Mouse (Mus musculus) liver, adult 2 months (tissue): ENCODE data around the gene Cmas. TPM values are rescaled to one million over a fixed set of nuclear protein-coding genes. Genes with fewer than 3 reads are reported as not detected.

Source experiments
- DNase-seq: peaks from one replicate; pipeline ENCODE4 v3.0.0-alpha.2; 2011; ENCODE audit warnings: low read depth, low spot score; ENCODE audit errors: extremely low read depth
- H3K27ac ChIP-seq: fragments of 200-500 bp; replicated peaks from 2 replicates; pipeline ENCODE4 v1.5.1; 2012; ENCODE audit warnings: low read depth, mild to moderate bottlenecking, control low read depth, inconsistent platforms, low read length; ENCODE audit not compliant: insufficient read depth
- H3K27me3 ChIP-seq: fragments of 200-500 bp; 2 replicates; pipeline ENCODE4 v1.6.1; 2012; ENCODE audit warnings: mild to moderate bottlenecking, moderate library complexity, low read length, inconsistent platforms; ENCODE audit not compliant: control insufficient read depth, insufficient read depth
- H3K36me3 ChIP-seq: fragments of 200-500 bp; 2 replicates; pipeline ENCODE4 v1.6.1; 2012; ENCODE audit warnings: low read length, inconsistent platforms; ENCODE audit not compliant: control insufficient read depth, insufficient read depth
- H3K4me1 ChIP-seq: fragments of 200-500 bp; 2 replicates; pipeline ENCODE4 v1.6.1; 2011; ENCODE audit warnings: low read length; ENCODE audit not compliant: control insufficient read depth, insufficient read depth
- H3K4me3 ChIP-seq: fragments of 200-500 bp; 2 replicates; pipeline ENCODE4 v1.5.1; 2011; ENCODE audit warnings: low read depth, mild to moderate bottlenecking, control low read depth, low read length, moderate library complexity; ENCODE audit not compliant: insufficient read depth
- H3K79me2 ChIP-seq: fragments of 200-500 bp; 2 replicates; pipeline ENCODE4 v1.6.1; 2012; ENCODE audit warnings: inconsistent platforms, mild to moderate bottlenecking, low read length, moderate library complexity; ENCODE audit not compliant: control insufficient read depth, insufficient read depth
- H3K9ac ChIP-seq: fragments of 200-500 bp; 2 replicates; pipeline ENCODE4 v1.6.1; 2012; ENCODE audit warnings: low read depth, mild to moderate bottlenecking, control low read depth, inconsistent platforms, low read length
- CTCF ChIP-seq: fragments of 200-500 bp; IDR thresholded peaks from 2 replicates; pipeline ENCODE4 v1.5.1; 2011; ENCODE audit warnings: low read depth, low read length, control low read depth
- POLR2A ChIP-seq: fragments of 200-500 bp; IDR thresholded peaks from 2 replicates; pipeline ENCODE4 v1.6.1; 2011; ENCODE audit warnings: low read length, control low read depth; ENCODE audit not compliant: insufficient read depth; ENCODE audit errors: extremely low read depth
- WGBS: fragments of 180-500 bp; shearing (Covaris S2); methylation state at CpG from one replicate; pipeline ENCODE4 v1.1.7; 2018; 5-methylcytosine and 5-hydroxymethylcytosine counted together
- polyA plus RNA-seq: library from polyadenylated mRNA; depleted of rRNA; stranded (reverse); fragments of >200 nt; gene quantifications from 2 replicates; pipeline ENCODE4 v1.2.3, GENCODE M21; 2012
- total RNA-seq: library from RNA; depleted of rRNA; stranded (reverse); fragments of >200 nt; gene quantifications from 2 replicates; pipeline ENCODE4 v1.2.3, GENCODE M21; 2014

Cmas gene
- total and polyA plus RNA-seq, 2 experiments: 14.1 to 40.1 TPM

DNA sequence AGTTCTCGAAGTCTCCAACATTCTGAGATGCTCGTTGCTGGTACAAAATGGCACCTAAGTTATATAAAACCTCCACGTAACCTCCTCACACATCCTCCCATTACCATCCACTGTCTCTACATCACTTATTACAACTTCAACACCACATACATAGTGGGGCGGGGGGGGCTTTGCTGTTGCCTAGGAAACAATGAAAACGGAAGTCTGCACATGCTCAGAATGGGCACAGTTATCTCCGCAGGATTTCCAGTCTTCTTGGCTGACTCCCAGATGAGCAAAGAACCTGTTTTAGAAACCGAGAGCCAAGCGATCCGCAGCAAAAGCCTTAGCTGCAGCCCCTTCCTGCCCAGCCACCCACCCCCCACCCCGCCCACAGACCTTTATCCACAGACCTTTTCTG is 33.2 kb downstream of the Cmas start:
- H3K36me3 ChIP-seq: no peaks in the 10 kb centered on the region
- H3K4me3 ChIP-seq: no peak overlapping the region
- H3K79me2 ChIP-seq: no peaks in the 10 kb centered on the region
- H3K27me3 ChIP-seq: no peaks in the 10 kb centered on the region
- no peaks in the 10 kb centered on the region for H3K4me1 ChIP-seq
- H3K9ac ChIP-seq: no peak overlapping the region
- no peak for DNase-seq
- TF ChIP-seq POLR2A: no peak
- TF ChIP-seq CTCF: no peak
- no peak overlapping the region for H3K27ac ChIP-seq
- WGBS: 89% methylated on average over 10 of the region's 10 CpGs

DNA sequence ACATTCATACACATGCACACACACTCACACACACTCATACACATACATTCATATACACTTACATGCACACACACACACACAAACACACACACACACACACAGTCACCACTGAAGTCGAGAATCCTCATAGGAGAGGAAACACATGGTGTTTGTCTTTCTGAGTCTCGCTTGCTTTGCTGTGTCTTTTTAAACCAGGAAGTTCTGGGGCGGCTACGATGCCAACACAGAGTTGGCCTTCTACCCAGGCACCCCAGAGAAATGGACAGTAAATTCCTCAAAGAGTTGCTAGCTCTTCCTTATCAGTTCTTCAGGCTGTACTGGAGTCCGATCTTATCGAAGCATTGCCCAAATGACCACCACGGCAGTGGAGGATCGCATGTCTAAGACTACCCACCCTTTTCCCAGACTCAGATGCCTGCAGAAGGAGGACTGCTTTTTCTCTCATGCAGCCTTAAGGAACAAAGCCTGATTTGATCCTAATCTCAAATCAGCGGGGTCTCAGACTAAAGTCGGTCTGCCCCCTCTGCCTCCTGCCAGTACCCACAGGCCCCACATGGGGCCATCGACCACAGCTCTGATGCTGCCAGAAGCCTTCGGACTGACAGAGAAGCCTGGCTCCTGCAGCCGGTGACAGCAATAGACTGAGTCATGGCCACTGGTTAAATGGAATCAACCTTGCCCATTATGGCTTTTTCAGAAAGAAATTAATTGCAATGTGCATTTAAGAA is 35.9 kb downstream of the Cmas start:
- H3K9ac ChIP-seq: no peak overlapping the region
- no peak for DNase-seq
- H3K27ac ChIP-seq: no peak overlapping the region
- no peak overlapping the region for H3K4me3 ChIP-seq
- 66% methylated on average over 13 of the region's 13 CpGs for WGBS
- TF ChIP-seq CTCF (no peak), POLR2A (no peak)
- no peaks in the 10 kb centered on the region for H3K79me2 ChIP-seq
- no peaks in the 10 kb centered on the region for H3K27me3 ChIP-seq
- peaks cover 2% of the 10 kb centered on the region; the same call in 1 of the 2 replicates for H3K4me1 ChIP-seq
- H3K36me3 ChIP-seq: no peaks in the 10 kb centered on the region

DNA sequence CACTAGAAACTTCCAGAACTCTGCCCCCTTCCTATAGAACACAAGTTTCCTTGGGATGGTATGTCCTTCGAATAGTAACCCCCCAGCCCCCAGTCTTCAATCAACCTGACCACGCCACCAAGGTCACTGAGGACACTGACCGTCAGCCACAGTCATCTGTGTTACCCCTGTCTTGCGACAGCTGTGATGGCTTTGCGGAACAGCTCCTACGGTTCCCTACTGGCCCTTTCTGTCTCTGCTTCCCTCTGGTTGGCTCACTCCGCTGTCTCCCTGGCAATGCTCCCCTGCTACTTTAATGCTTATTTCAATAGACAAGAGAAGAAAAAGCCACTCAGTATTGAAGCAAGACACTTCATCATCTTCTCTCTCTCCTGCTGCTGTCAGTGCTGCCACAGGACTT is 37.0 kb downstream of the Cmas start:
- Histone ChIP-seq H3K4me3 (no peak overlapping the region), H3K9ac (no peak overlapping the region), H3K4me1 (peaks cover 2% of the 10 kb centered on the region; the same call in 1 of the 2 replicates), H3K79me2 (no peaks in the 10 kb centered on the region), H3K36me3 (no peaks in the 10 kb centered on the region), H3K27ac (no peak overlapping the region), H3K27me3 (no peaks in the 10 kb centered on the region)
- DNase-seq: no peak
- WGBS: 56% methylated on average over 7 of the region's 7 CpGs
- no peak for TF ChIP-seq POLR2A
- TF ChIP-seq CTCF: no peak

DNA sequence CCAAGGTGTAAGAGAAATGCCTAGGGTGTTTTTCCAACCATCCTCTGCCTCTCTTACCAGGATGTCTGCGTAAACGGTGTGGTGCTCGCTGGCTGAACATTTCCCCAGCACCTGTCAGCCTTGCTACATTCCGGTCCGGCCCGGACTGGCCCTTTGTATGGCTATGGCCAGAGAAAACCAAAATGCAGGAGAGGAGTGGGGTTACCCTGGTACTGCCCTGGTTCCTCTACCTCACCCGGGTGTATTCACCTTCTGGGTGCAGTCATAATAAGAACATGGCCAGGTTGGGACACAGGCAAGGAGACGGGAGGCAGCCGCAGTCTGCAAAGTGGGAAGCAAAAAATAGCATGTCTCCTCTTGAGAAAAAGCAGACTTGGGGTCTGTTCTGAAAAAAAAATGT is 38.6 kb downstream of the Cmas start:
- Histone ChIP-seq H3K4me1 (peaks cover 2% of the 10 kb centered on the region; the same call in 1 of the 2 replicates), H3K79me2 (no peaks in the 10 kb centered on the region), H3K27me3 (no peaks in the 10 kb centered on the region), H3K4me3 (no peak overlapping the region), H3K9ac (no peak overlapping the region), H3K36me3 (no peaks in the 10 kb centered on the region), H3K27ac (no peak overlapping the region)
- WGBS: 90% methylated on average over 9 of the region's 9 CpGs
- no peak for TF ChIP-seq POLR2A
- no peak for TF ChIP-seq CTCF
- DNase-seq: no peak

GRCm38 (mm10) chr6:142795655-142796441 is 39.4 kb downstream of the Cmas start:
- DNase-seq: no peak
- Histone ChIP-seq H3K36me3 (no peaks in the 10 kb centered on the region), H3K4me3 (no peak overlapping the region), H3K27me3 (no peaks in the 10 kb centered on the region), H3K79me2 (no peaks in the 10 kb centered on the region), H3K27ac (no peak overlapping the region), H3K9ac (no peak overlapping the region), H3K4me1 (peaks cover 2% of the 10 kb centered on the region; the same call in 1 of the 2 replicates)
- WGBS: 51% methylated on average over 15 of the region's 15 CpGs
- TF ChIP-seq CTCF (no peak), POLR2A (no peak)
